Mouse (Mus musculus) adrenal gland, postnatal 4 days (tissue): Measurements from ENCODE around the gene Cep57. TPM values are rescaled to one million over a fixed set of nuclear protein-coding genes. Genes with fewer than 3 reads are reported as not detected.
"Not testable (repeated sequence)": the region's sequence is repeated elsewhere in the genome, so short reads cannot be mapped to it uniquely, and the experiment has no call there.

Source experiments
- DNase-seq, 2 experiments: peaks; one replicate each; pipeline ENCODE4 v3.0.0; 2021 to 2022; ENCODE audit warnings: low spot score in 2 of 2, mixed read lengths in 2 of 2
- total RNA-seq, 2 experiments: library from RNA; stranded (reverse); gene quantifications; 2 replicates each; pipeline ENCODE4 v1.2.3; 2021

Cep57 gene
- total RNA-seq, 2 experiments from 2014 or later, result 30.8 to 37.9 TPM

DNA sequence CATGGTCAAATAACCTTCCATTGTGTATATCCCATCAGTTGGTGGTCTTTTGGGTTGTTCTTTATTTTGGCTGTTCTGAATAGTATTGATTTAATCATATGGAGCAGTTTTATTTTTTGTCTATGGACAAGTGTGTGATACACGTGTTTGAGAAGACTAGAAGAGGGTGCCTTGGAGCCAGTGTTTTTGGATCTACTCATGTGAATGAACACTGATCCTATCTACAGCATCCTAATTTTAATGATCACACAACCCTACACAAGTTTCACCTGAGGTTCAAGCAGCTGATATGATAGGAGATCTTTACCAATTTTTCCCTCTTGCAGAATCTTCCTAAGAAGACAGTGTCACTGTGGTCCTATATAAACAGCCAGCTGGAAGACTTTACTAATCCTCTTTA, 22.4 kb downstream of the Cep57 start:
- no peak for DNase-seq

DNA sequence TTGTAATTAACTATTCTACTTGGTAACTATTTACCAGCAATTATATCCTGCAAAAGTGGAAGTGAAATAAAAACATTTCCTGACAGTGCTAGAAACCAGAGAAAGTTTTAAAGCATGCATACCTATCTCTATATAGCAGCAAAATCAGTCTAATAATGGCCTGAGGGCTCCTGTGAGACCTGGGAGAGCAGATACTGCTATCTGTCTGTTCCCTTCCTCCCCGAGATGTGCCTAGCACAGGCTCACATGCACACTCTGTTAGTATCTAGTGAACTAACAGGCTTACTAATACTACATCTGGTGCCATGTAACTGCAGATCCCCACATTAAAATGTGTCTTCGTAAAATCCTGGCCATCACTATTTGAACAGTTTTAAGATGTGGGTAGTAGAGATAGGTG, 32.2 kb downstream of the Cep57 start:
- DNase-seq, result no peak

DNA sequence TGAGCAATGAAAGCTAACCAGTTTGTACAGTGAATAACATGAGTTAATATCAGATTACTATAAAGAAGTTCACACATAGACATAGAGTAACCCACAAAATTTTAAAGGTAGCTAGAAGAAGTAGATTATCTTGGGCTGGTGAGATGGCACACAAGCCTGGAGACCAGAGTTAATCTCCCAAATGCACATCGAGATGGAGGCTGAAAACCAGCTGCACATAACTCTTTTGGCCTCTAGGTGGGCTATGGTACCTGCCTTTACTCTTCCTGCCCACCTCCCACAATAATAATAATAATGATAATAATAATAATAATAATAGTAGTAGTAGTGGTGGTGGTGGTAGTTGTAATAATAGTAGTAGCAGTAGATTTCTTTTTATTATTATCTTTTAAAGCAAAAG, 32.6 kb downstream of the Cep57 start:
- DNase-seq, result no peak

DNA sequence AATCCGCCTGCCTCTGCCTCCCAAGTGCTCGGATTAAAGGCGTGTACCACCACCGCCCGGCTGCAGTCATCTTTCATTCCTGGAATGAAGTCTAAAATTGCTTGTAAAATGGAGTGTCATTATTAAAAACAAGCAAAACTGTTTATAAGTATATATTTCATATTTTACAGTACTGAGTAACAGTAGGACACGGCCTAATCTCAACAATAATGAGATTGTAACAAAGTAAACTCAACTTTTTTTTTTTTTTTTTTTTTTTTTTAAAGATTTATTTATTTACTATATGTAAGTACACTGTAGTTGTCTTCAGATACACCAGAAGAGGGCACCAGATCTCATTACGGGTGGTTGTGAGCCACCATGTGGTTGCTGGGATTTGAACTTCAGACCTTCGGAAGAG, 36.0 kb downstream of the Cep57 start:
- not testable (repeated sequence) for DNase-seq

GRCm38 (mm10) chr9:13781985-13782384, 44.9 kb downstream of the Cep57 start:
- DNase-seq, result no peak

DNA sequence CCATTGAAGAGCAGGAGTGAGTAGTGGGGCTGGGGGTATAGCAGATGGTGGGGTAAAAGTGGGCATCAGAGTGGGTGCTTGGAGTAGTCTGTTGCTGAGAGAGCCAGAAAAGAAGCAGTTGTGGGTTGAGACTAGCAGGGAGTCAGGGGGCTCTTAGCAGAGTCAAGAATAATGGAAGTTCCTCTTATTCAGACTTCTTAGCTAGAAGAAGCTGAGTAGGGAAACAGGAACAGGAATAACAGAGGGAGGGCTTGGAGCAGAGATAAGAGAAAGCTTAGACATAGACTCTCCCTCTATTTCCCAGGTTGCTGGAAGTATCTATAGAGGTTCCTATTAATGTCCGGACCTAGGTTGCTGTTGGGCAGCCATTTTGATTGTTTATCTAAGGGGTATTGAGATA, 52.2 kb downstream of the Cep57 start:
- DNase-seq, result no peak

- DNase-seq, result no peak
Observed at GRCm38 (mm10) chr9:13766570-13766969, 60.3 kb downstream of the Cep57 start.

DNA sequence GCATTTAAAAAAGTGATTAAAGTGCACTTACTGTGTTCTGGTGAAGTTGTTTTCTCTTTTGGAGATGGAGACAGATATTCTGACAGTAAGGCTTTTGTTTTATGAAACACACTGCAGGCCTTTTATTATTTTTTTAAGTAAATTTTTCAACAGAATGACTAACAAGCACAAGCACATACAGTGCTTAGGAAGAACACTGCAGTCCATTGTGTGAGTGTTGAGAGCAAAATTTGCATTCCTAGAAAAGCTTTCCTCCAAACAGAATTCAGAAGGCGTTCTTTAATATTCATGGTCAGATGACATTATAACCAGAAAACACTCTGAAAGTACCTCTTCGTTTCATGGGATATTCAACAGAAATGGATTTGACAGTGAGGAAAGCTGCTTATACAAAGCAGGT, 61.3 kb downstream of the Cep57 start:
- DNase-seq, result no peak

GRCm38 (mm10) chr9:13760430-13760829, 66.5 kb downstream of the Cep57 start:
- no peak for DNase-seq

Other genes with a start within 250 kb of the Cep57 start
- 10 to 100 TPM; 79.1 to 79.2 TPM for gene Mtmr2, start 78.7 kb downstream of the Cep57 start, total RNA-seq
- 10 to 100 TPM; 45.4 to 48.2 TPM for gene Fam76b, start 609 bp upstream of the Cep57 start, total RNA-seq